Comparison of ENCODE assay signal across 22 mouse cellular contexts in the genomic region with DNA sequence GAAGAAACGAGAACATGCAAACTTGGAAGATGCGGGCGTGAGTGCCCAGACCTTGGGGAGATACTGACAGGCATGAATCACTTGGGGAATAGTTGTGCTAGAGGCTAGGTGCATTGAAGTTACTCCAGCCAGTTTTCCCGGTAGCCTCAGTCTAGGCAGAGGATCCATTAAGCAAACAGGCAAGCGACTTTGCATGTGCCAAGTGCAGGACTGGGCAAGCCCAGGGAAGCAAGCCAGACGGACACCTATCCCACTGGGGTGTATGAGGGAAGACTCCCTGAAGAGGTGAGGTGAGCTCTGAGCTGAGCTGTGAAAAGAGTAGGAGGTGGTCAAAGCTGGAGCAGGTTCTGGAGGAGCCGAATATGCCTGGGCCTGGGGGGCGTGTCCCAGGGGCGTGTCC. TPM values are rescaled to one million over a fixed set of nuclear protein-coding genes. Genes with fewer than 3 reads are reported as not detected.
"Had no signal": no experiment of that assay in that cellular context is flagged by ENCODE, and none has a peak within 500 bp of the region (broad histone marks: within the 10 kb centered on the region; RNA-seq: fewer than 3 reads in every experiment).

No protein-coding gene starts in this region.

- H3K36me3 ChIP-seq: lung, embryonic 15.5 days; neural tube, embryonic 12.5 days; neural tube, embryonic 15.5 days; stomach, embryonic 15.5 days had no signal

- H3K27ac ChIP-seq: liver, embryonic 14.5 days; lung, embryonic 15.5 days; neural tube, embryonic 12.5 days; neural tube, embryonic 15.5 days; stomach, embryonic 15.5 days had no signal

- H3K4me3 ChIP-seq: lung, embryonic 15.5 days; neural tube, embryonic 12.5 days; neural tube, embryonic 15.5 days; stomach, embryonic 15.5 days had no signal

- DNase-seq: kidney, adult 18-20 months; kidney, adult 9 months; kidney, postnatal 14 days; kidney, postnatal 4 days; left cerebral cortex, postnatal 4 days; lung, adult 18-20 months; lung, postnatal 10 days; lung, postnatal 36 days; midbrain, embryonic 14.5 days; right cerebral cortex, adult 18-20 months; right cerebral cortex, postnatal 14 days; right cerebral cortex, postnatal 4 days; spleen, adult 18-20 months; thymus, postnatal 25 days had no signal

RNA-seq across cellular contexts. Expression of gene Sfrp5, which starts 34.6 kb away (rescaled TPM):
- total RNA-seq: liver, adult 2 months; megakaryocyte progenitor cell, adult 5-6 weeks; megakaryocyte-erythroid progenitor cell, adult 5-6 weeks had no signal
- polyA plus RNA-seq: liver, adult 2 months had no signal
